Mouse (Mus musculus): ENCODE measurements at regions not wholly inside any gene's neighbourhood (a gene's known extent, or its start where the extent isn't known, plus 50 kb on each side); places are given as distances from the start of the nearest gene placed in this dataset.

DNA sequence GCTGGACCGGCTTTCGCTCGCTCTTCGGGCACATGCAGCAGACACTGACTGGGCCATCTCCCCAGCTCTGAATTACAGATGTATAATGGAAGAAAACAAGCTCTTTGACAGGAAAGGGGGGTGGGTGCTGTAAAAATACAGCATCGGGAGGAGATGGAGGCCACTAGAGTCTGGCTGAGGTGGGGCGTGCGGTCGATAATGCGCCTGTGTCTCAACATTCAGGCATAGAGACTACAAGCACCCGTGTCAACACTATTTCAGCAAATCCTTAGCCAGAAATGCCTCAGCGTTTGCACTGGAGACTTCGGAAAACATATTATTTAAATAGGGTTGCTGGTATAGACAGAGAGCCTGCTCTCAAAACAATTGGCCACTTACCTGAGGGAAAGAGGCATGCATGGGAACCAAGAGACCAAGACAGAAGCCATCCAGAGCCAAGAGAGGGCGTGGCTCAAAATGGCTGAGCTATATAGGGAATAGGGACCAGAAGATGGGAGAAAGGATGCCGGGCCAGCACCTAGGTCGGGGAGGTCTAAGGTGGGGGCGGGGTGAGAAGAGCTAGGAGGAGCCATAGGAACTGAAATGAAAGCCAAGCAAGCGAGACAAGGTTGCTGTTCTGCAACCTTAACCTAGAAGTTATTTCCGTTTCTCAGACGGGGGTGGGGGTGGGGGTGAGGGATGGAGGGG is 96.7 kb upstream of the Fam174b start:
- TF ChIP-seq POLR2A (IDR thresholded peaks at IDR 0.05; ENCODE audit: borderline replicate concordance, extremely low read depth, insufficient read depth, insufficient read length): no peak
- H3K4me1 ChIP-seq (ENCODE audit: control insufficient read depth, insufficient read depth, low read length): no peaks in the 10 kb centered on the region
- H3K9me3 ChIP-seq (ENCODE audit: control insufficient read depth, low read length): no peaks in the 10 kb centered on the region
- WGBS: 80% methylated on average over 19 of the region's 19 CpGs
- no peaks in the 10 kb centered on the region for H3K36me3 ChIP-seq (ENCODE audit: control insufficient read depth, insufficient read depth, low read length)
- H3K27me3 ChIP-seq (ENCODE audit: control insufficient read depth, insufficient read depth, low read length): no peaks in the 10 kb centered on the region
- no peak overlapping the region for H3K4me3 ChIP-seq (replicated peaks; ENCODE audit: low read length)
- no peak overlapping the region for H3K27ac ChIP-seq (replicated peaks; ENCODE audit: low read depth, low read length)
- DNase-seq (ENCODE audit: low spot score): no peak
- no peak overlapping the region for H3K9ac ChIP-seq (ENCODE audit: low read depth, low read length, severe bottlenecking)
- H3K4me2 ChIP-seq (replicated peaks; ENCODE audit: low read depth, low read length, severe bottlenecking): no peak overlapping the region
- ATAC-seq (ENCODE audit: low FRiP score, low read depth): no peak

- Histone ChIP-seq H3K4me3 (replicated peaks; ENCODE audit: low read length) (no peak overlapping the region), H3K4me2 (replicated peaks; ENCODE audit: low read depth, low read length, severe bottlenecking) (no peak overlapping the region), H3K9me3 (ENCODE audit: control insufficient read depth, low read length) (no peaks in the 10 kb centered on the region), H3K4me1 (ENCODE audit: control insufficient read depth, insufficient read depth, low read length) (no peaks in the 10 kb centered on the region), H3K27ac (replicated peaks; ENCODE audit: low read depth, low read length) (no peak overlapping the region), H3K27me3 (ENCODE audit: control insufficient read depth, insufficient read depth, low read length) (no peaks in the 10 kb centered on the region), H3K9ac (ENCODE audit: low read depth, low read length, severe bottlenecking) (no peak overlapping the region), H3K36me3 (ENCODE audit: control insufficient read depth, insufficient read depth, low read length) (no peaks in the 10 kb centered on the region)
- DNase-seq (ENCODE audit: low spot score): no peak
- no peak for TF ChIP-seq POLR2A (IDR thresholded peaks at IDR 0.05; ENCODE audit: borderline replicate concordance, extremely low read depth, insufficient read depth, insufficient read length)
- no peak for ATAC-seq (ENCODE audit: low FRiP score, low read depth)
- 48% methylated on average over 2 of the region's 2 CpGs for WGBS
Observed at GRCm38 (mm10) chr7:73640194-73640593, 98.6 kb upstream of the Chd2 start.

- no peak for ATAC-seq (ENCODE audit: low FRiP score, low read depth)
Observed at GRCm38 (mm10) chr7:73637810-73638125, 96.1 kb upstream of the Chd2 start.

GRCm38 (mm10) chr7:73637101-73637809 is 95.6 kb upstream of the Chd2 start:
- no peak for DNase-seq (ENCODE audit: low spot score)
- ATAC-seq (ENCODE audit: low FRiP score, low read depth): no peak
- Histone ChIP-seq H3K27me3 (ENCODE audit: control insufficient read depth, insufficient read depth, low read length) (no peaks in the 10 kb centered on the region), H3K27ac (replicated peaks; ENCODE audit: low read depth, low read length) (no peak overlapping the region), H3K4me3 (replicated peaks; ENCODE audit: low read length) (no peak overlapping the region), H3K9me3 (ENCODE audit: control insufficient read depth, low read length) (no peaks in the 10 kb centered on the region), H3K36me3 (ENCODE audit: control insufficient read depth, insufficient read depth, low read length) (no peaks in the 10 kb centered on the region), H3K4me2 (replicated peaks; ENCODE audit: low read depth, low read length, severe bottlenecking) (no peak overlapping the region), H3K9ac (ENCODE audit: low read depth, low read length, severe bottlenecking) (no peak overlapping the region), H3K4me1 (ENCODE audit: control insufficient read depth, insufficient read depth, low read length) (no peaks in the 10 kb centered on the region)
- no peak for TF ChIP-seq POLR2A (IDR thresholded peaks at IDR 0.05; ENCODE audit: borderline replicate concordance, extremely low read depth, insufficient read depth, insufficient read length)
- 66% methylated on average over 5 of the region's 5 CpGs for WGBS

More at GRCm38 (mm10) chr7:73637810-73638125, 96.1 kb upstream of the Chd2 start:
- Histone ChIP-seq H3K36me3 (ENCODE audit: control insufficient read depth, insufficient read depth, low read length) (no peaks in the 10 kb centered on the region), H3K4me3 (replicated peaks; ENCODE audit: low read length) (no peak overlapping the region), H3K27ac (replicated peaks; ENCODE audit: low read depth, low read length) (no peak overlapping the region), H3K9me3 (ENCODE audit: control insufficient read depth, low read length) (no peaks in the 10 kb centered on the region), H3K4me1 (ENCODE audit: control insufficient read depth, insufficient read depth, low read length) (no peaks in the 10 kb centered on the region), H3K9ac (ENCODE audit: low read depth, low read length, severe bottlenecking) (no peak overlapping the region), H3K27me3 (ENCODE audit: control insufficient read depth, insufficient read depth, low read length) (no peaks in the 10 kb centered on the region), H3K4me2 (replicated peaks; ENCODE audit: low read depth, low read length, severe bottlenecking) (no peak overlapping the region)
- DNase-seq (ENCODE audit: low spot score): no peak
- 61% methylated on average over 4 of the region's 4 CpGs for WGBS
- TF ChIP-seq POLR2A (IDR thresholded peaks at IDR 0.05; ENCODE audit: borderline replicate concordance, extremely low read depth, insufficient read depth, insufficient read length): no peak

DNA sequence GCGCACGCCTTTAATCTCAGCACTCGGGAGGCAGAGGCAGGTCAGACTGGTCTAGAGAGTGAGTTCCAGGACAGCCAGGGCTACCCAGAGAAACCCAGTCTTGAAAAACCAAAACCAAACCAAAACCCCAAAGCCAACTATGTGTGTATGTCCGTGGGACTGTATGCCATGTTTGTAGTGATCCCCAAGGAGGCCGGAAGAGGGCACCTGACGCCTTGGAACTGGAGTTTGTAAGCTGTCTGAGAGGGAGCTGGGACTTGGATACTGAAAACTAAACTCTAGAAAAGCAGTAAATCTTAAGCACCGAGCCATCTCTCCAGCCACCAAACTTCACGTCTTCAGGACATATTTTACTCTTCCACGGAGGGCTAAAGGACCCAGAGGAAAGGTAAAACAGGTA is 93.8 kb upstream of the Chd2 start:
- H3K36me3 ChIP-seq (ENCODE audit: control insufficient read depth, insufficient read depth, low read length): no peaks in the 10 kb centered on the region
- ATAC-seq (ENCODE audit: low FRiP score, low read depth): no peak
- 92% methylated on average over 9 of the region's 9 CpGs for WGBS
- no peak overlapping the region for H3K9ac ChIP-seq (ENCODE audit: low read depth, low read length, severe bottlenecking)
- no peak overlapping the region for H3K4me2 ChIP-seq (replicated peaks; ENCODE audit: low read depth, low read length, severe bottlenecking)
- no peak overlapping the region for H3K4me3 ChIP-seq (replicated peaks; ENCODE audit: low read length)
- no peak for TF ChIP-seq POLR2A (IDR thresholded peaks at IDR 0.05; ENCODE audit: borderline replicate concordance, extremely low read depth, insufficient read depth, insufficient read length)
- H3K27me3 ChIP-seq (ENCODE audit: control insufficient read depth, insufficient read depth, low read length): no peaks in the 10 kb centered on the region
- H3K9me3 ChIP-seq (ENCODE audit: control insufficient read depth, low read length): no peaks in the 10 kb centered on the region
- no peaks in the 10 kb centered on the region for H3K4me1 ChIP-seq (ENCODE audit: control insufficient read depth, insufficient read depth, low read length)
- H3K27ac ChIP-seq (replicated peaks; ENCODE audit: low read depth, low read length): no peak overlapping the region
- no peak for DNase-seq (ENCODE audit: low spot score)
